Mouse (Mus musculus) intestine, embryonic 15.5 days (tissue): Measurements from ENCODE around the gene Olfr576. TPM values are rescaled to one million over a fixed set of nuclear protein-coding genes. Genes with fewer than 3 reads are reported as not detected.

Experiments
- ATAC-seq: fragments of 200-750 bp; cut with Nextera tagmentation; 2 replicates; pipeline ENCODE4 v1.8.0; 2017; ENCODE audit warnings: moderate TSS enrichment, moderate library complexity
- H3K27ac ChIP-seq: fragments of 300-500 bp; sonication (generic); 2 replicates; pipeline ENCODE4 v1.5.1; 2015; ENCODE audit warnings: mild to moderate bottlenecking, inconsistent platforms
- H3K27me3 ChIP-seq: fragments of 300-500 bp; sonication (generic); replicated peaks from 2 replicates; pipeline ENCODE4 v1.6.1; 2015; ENCODE audit warnings: inconsistent platforms
- H3K36me3 ChIP-seq: fragments of 300-500 bp; sonication (generic); 2 replicates; pipeline ENCODE4 v1.6.1; 2015; ENCODE audit warnings: inconsistent platforms
- H3K4me1 ChIP-seq: fragments of 300-500 bp; sonication (generic); replicated peaks from 2 replicates; pipeline ENCODE4 v1.6.1; 2015; ENCODE audit warnings: inconsistent platforms
- H3K4me2 ChIP-seq: fragments of 300-500 bp; sonication (generic); replicated peaks from 2 replicates; pipeline ENCODE4 v1.6.1; 2015; ENCODE audit warnings: mild to moderate bottlenecking, inconsistent platforms
- H3K4me3 ChIP-seq: fragments of 300-500 bp; sonication (generic); replicated peaks from 2 replicates; pipeline ENCODE4 v1.5.1; 2015; ENCODE audit warnings: inconsistent platforms
- H3K9ac ChIP-seq: fragments of 300-500 bp; sonication (generic); 2 replicates; pipeline ENCODE4 v1.6.1; 2015; ENCODE audit warnings: inconsistent platforms
- H3K9me3 ChIP-seq: fragments of 300-500 bp; sonication (generic); 2 replicates; pipeline ENCODE4 v1.6.1; 2016; ENCODE audit warnings: inconsistent platforms
- WGBS: fragments of 180-500 bp; shearing (Covaris S2); methylation state at CpG from one replicate; pipeline ENCODE4 v1.1.7; 2015; 5-methylcytosine and 5-hydroxymethylcytosine counted together
- polyA plus RNA-seq: library from polyadenylated mRNA; unstranded; fragments of >200 nt; fragmentation: Nextera tagmentation; extraction: Ambion mirVana; gene quantifications from 2 replicates; pipeline ENCODE4 v1.2.1, GENCODE M21; 2015

Olfr576 gene
- polyA plus RNA-seq, 1 experiment from 2014 or later, result not detected

DNA sequence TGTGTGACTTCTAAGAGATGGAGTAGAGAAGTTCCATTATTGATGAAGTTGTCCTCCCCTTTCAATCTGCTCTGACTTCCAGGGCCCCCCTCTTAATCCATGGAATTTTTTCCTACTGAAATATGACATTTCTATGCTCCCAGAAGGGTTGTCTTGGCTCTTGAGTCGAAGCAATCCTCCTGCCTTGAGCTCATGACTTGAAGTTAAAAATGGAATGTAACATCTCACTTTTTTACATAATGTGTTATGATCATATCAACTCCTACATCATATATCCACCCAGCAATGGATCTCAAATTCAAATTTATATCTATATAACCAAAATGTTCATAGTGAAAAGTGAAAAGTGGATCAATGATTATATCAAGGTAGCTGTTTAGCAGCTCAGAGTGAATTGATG is 11.9 kb downstream of the Olfr576 start:
- Histone ChIP-seq H3K27me3 (no peaks in the 10 kb centered on the region), H3K9ac (no peak overlapping the region), H3K36me3 (no peaks in the 10 kb centered on the region), H3K27ac (no peak overlapping the region), H3K4me2 (no peak overlapping the region), H3K4me3 (no peak overlapping the region), H3K9me3 (no peaks in the 10 kb centered on the region), H3K4me1 (no peaks in the 10 kb centered on the region)
- 47% methylated on average over 1 of the region's 1 CpGs for WGBS
- ATAC-seq, result no peak

DNA sequence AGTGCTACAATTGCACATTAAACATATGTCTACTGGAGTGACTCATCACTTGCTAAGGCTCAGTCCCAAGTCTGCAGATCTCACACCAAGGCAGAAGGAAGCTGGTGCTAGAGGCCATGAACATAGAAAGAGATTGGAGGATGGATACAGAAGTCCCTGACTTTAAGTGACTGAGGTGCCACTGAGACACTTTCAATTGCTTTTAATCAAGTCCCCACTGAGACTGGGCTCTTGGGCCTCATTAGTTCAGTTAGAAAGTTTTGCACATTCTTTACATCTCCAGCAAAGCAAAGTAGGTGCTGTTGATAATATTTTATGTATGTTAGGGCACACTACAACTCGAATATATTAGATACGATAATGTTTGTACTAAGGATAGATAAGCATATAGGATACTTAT is 13.4 kb downstream of the Olfr576 start, which contains the start of gene Olfr577:
Gene Olfr577 (minus strand): TSS at position 101 of the 400 bp plus-strand sequence.
- Histone ChIP-seq H3K4me3 (no peak within 1 kb of the TSS), H3K27me3 (no peaks in the 10 kb centered on the region), H3K4me1 (no peaks in the 10 kb centered on the region), H3K9ac (no peak within 1 kb of the TSS), H3K27ac (no peak within 1 kb of the TSS), H3K9me3 (no peaks in the 10 kb centered on the region), H3K4me2 (no peak within 1 kb of the TSS), H3K36me3 (no peaks in the 10 kb centered on the region)
- WGBS, result 75% methylated on average over 2 of the region's 2 CpGs
- ATAC-seq, result no peak

DNA sequence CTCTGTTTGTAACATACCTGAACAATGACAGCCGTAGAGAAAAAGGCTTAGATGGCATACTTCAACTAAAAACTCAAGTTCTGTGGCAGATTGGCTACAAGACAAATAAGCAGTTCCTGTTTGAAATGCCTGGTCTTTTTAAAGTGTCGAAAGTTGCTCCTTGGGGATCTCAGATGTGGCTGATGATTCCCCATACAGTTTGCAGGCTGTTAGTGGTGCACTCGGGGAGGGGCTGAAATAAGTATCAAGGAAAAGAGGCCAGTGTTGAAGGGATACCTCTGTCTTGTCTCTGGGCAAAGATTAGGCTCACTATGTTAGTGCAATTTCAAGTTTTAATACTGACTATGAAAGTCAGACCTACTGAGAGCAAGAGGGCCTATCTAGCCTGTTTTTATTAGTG is 26.8 kb downstream of the Olfr576 start, which contains the start of gene Olfr578:
Gene Olfr578 (minus strand): TSS at position 101 of the 400 bp plus-strand sequence.
- 60% methylated on average over 3 of the region's 3 CpGs for WGBS
- no peaks in the 10 kb centered on the region for H3K27me3 ChIP-seq
- H3K36me3 ChIP-seq, result no peaks in the 10 kb centered on the region
- H3K9me3 ChIP-seq, result no peaks in the 10 kb centered on the region
- H3K9ac ChIP-seq, result no peak within 1 kb of the TSS
- no peak within 1 kb of the TSS for H3K4me3 ChIP-seq
- no peak within 1 kb of the TSS for H3K27ac ChIP-seq
- H3K4me2 ChIP-seq, result no peak within 1 kb of the TSS
- no peaks in the 10 kb centered on the region for H3K4me1 ChIP-seq
- no peak for ATAC-seq

Other genes with a start within 250 kb of the Olfr576 start
- not detected in 2 replicates for gene Olfr33, start 243.6 kb upstream of the Olfr576 start, polyA plus RNA-seq
- not detected in 2 replicates for gene Olfr559, start 235.2 kb upstream of the Olfr576 start, polyA plus RNA-seq
- not detected in 2 replicates for gene Olfr560, start 203.3 kb upstream of the Olfr576 start, polyA plus RNA-seq
- 0.40 and 0.55 TPM in 2 replicates for gene Olfr78, start 203.2 kb upstream of the Olfr576 start, polyA plus RNA-seq
- not detected in 2 replicates for gene Olfr561, start 191.4 kb upstream of the Olfr576 start, polyA plus RNA-seq
- gene Olfr564, start 159.2 kb upstream of the Olfr576 start, polyA plus RNA-seq, result not detected in 2 replicates
- gene Olfr566, start 103.9 kb upstream of the Olfr576 start, polyA plus RNA-seq, result not detected in 2 replicates
- not detected in 2 replicates for gene Olfr568, start 85.5 kb upstream of the Olfr576 start, polyA plus RNA-seq
- not detected in 2 replicates for gene Olfr569, start 71.8 kb upstream of the Olfr576 start, polyA plus RNA-seq
- gene Olfr570, start 68.1 kb upstream of the Olfr576 start, polyA plus RNA-seq, result not detected in 2 replicates
- not detected in 2 replicates for gene Olfr571, start 45.1 kb upstream of the Olfr576 start, polyA plus RNA-seq
- gene Olfr572, start 38.3 kb upstream of the Olfr576 start, polyA plus RNA-seq, result not detected in 2 replicates
- gene Olfr573-ps1, start 20.1 kb upstream of the Olfr576 start, polyA plus RNA-seq, result not detected in 2 replicates
- not detected in 2 replicates for gene Olfr574, start 14.2 kb upstream of the Olfr576 start, polyA plus RNA-seq
- not detected in 2 replicates for gene Olfr575, start 3.9 kb upstream of the Olfr576 start, polyA plus RNA-seq
- gene Olfr577, start 13.3 kb downstream of the Olfr576 start, polyA plus RNA-seq, result not detected in 2 replicates
- not detected in 2 replicates for gene Olfr578, start 26.7 kb downstream of the Olfr576 start, polyA plus RNA-seq
- gene Olfr582, start 75.4 kb downstream of the Olfr576 start, polyA plus RNA-seq, result not detected in 2 replicates
- gene Olfr583, start 88.6 kb downstream of the Olfr576 start, polyA plus RNA-seq, result not detected in 2 replicates
- gene Olfr584, start 119.2 kb downstream of the Olfr576 start, polyA plus RNA-seq, result not detected in 2 replicates
- not detected in 2 replicates for gene Olfr585, start 135.1 kb downstream of the Olfr576 start, polyA plus RNA-seq
- not detected in 2 replicates for gene Olfr586, start 163.0 kb downstream of the Olfr576 start, polyA plus RNA-seq
- not detected in 2 replicates for gene Olfr588-ps1, start 178.2 kb downstream of the Olfr576 start, polyA plus RNA-seq
- gene Olfr589, start 193.7 kb downstream of the Olfr576 start, polyA plus RNA-seq, result not detected in 2 replicates
- gene Olfr591, start 215.7 kb downstream of the Olfr576 start, polyA plus RNA-seq, result not detected in 2 replicates
- not detected in 2 replicates for gene Olfr592, start 222.1 kb downstream of the Olfr576 start, polyA plus RNA-seq
- gene Olfr593, start 249.2 kb downstream of the Olfr576 start, polyA plus RNA-seq, result not detected in 2 replicates